ENCODE assay signal across 11 mouse cellular contexts in the genomic region with DNA sequence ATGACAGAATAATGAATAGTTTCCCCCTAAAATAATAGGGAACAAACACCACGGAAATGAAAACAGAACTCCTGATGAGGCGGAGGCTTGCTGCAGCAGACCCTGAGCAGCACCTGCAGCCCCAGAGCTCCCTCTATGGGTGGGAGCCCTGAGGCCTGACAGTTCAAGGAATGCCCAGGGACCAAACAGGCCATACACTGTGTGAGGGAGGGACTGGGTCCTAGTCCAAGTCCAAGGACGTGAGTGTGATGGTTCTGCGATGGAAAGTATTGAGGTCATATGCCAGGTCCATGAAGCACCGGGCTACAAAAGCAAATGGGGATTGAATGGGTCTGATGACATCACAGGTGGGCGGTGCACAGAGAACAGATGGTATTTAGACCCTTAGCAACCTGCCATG. TPM values are rescaled to one million over a fixed set of nuclear protein-coding genes. Genes with fewer than 3 reads are reported as not detected.
DNase-seq lines count a peak whose midpoint lies in the region; ATAC-seq and TF ChIP-seq lines count a peak whose summit lies in the region.
"Had no signal": no experiment of that assay in that cellular context is flagged by ENCODE, and none has a peak within 500 bp of the region (broad histone marks: within the 10 kb centered on the region; RNA-seq: fewer than 3 reads in every experiment).

No protein-coding gene starts in this region.

- no peaks in the 10 kb centered on the region for H3K9me3 ChIP-seq in kidney, embryonic 14.5 days (ENCODE audit: control insufficient read depth, low read length)
- no peaks in the 10 kb centered on the region for H3K9me3 ChIP-seq in midbrain, embryonic 14.5 days (ENCODE audit: control insufficient read depth, low read length)
- H3K9me3 ChIP-seq in midbrain, embryonic 13.5 days = no peaks in the 10 kb centered on the region
- H3K9me3 ChIP-seq: limb, embryonic 12.5 days had no signal

- H3ac ChIP-seq in myocyte (ENCODE audit: control insufficient read depth, insufficient read length) = no peak overlapping the region

- H3K27ac ChIP-seq in kidney, adult 2 months (ENCODE audit: insufficient read depth, low read depth, low read length) = no peak overlapping the region
- no peak overlapping the region for H3K27ac ChIP-seq in kidney, embryonic 14.5 days (ENCODE audit: low read depth, low read length)
- no peak overlapping the region for H3K27ac ChIP-seq in midbrain, embryonic 14.5 days (replicated peaks; ENCODE audit: low read depth, low read length)
- H3K27ac ChIP-seq in midbrain, embryonic 13.5 days = no peak overlapping the region
- H3K27ac ChIP-seq: limb, embryonic 12.5 days had no signal

- no peak overlapping the region for H3K4me3 ChIP-seq in kidney, adult 2 months (ENCODE audit: insufficient read depth, low read depth, low read length)
- no peak overlapping the region for H3K4me3 ChIP-seq in kidney, embryonic 14.5 days (ENCODE audit: low read length)
- no peak overlapping the region for H3K4me3 ChIP-seq in midbrain, embryonic 14.5 days (replicated peaks; ENCODE audit: low read depth, low read length)
- H3K4me3 ChIP-seq in midbrain, embryonic 13.5 days (replicated peaks) = no peak overlapping the region
- H3K4me3 ChIP-seq in myocyte = no peak overlapping the region
- H3K4me3 ChIP-seq: limb, embryonic 12.5 days had no signal

- no peak overlapping the region for H3K4me2 ChIP-seq in kidney, embryonic 14.5 days (replicated peaks; ENCODE audit: low read depth, low read length)
- H3K4me2 ChIP-seq in midbrain, embryonic 14.5 days (ENCODE audit: low read length) = no peak overlapping the region
- H3K4me2 ChIP-seq in midbrain, embryonic 13.5 days (replicated peaks) = no peak overlapping the region
- H3K4me2 ChIP-seq in myocyte (ENCODE audit: low read depth) = peak overlapping the region; percentile 49
- H3K4me2 ChIP-seq: limb, embryonic 12.5 days had no signal

- 54% methylated on average over 6 of the region's 6 CpGs for WGBS in kidney, adult 2 months
- WGBS in kidney, embryonic 14.5 days = 63% methylated on average over 6 of the region's 6 CpGs
- 62% methylated on average over 6 of the region's 6 CpGs for WGBS in midbrain, embryonic 14.5 days
- 66% methylated on average over 6 of the region's 6 CpGs for WGBS in midbrain, embryonic 13.5 days

- H3K27me3 ChIP-seq in kidney, adult 2 months (replicated peaks; ENCODE audit: control insufficient read depth, insufficient read depth, low read length) = no peaks in the 10 kb centered on the region
- no peaks in the 10 kb centered on the region for H3K27me3 ChIP-seq in kidney, embryonic 14.5 days (ENCODE audit: control insufficient read depth, insufficient read depth, low read length)
- no peaks in the 10 kb centered on the region for H3K27me3 ChIP-seq in midbrain, embryonic 14.5 days (ENCODE audit: control insufficient read depth, insufficient read depth, low read length)
- peaks cover 3% of the 10 kb centered on the region; the same call in 1 of the 2 replicates for H3K27me3 ChIP-seq in midbrain, embryonic 13.5 days
- no peaks in the 10 kb centered on the region for H3K27me3 ChIP-seq in myocyte (ENCODE audit: control insufficient read depth, insufficient read depth, insufficient read length)

- no peaks in the 10 kb centered on the region for H3K79me2 ChIP-seq in myocyte (ENCODE audit: control insufficient read depth, insufficient read depth)

- no peak overlapping the region for H3K9ac ChIP-seq in kidney, embryonic 14.5 days (ENCODE audit: low read depth, low read length)
- no peak overlapping the region for H3K9ac ChIP-seq in midbrain, embryonic 14.5 days (replicated peaks; ENCODE audit: low read length)
- no peak overlapping the region for H3K9ac ChIP-seq in midbrain, embryonic 13.5 days (replicated peaks)
- H3K9ac ChIP-seq: limb, embryonic 12.5 days had no signal

- no peak for TF ChIP-seq POLR2A in kidney, adult 2 months (IDR thresholded peaks at IDR 0.05; ENCODE audit: low read depth, low read length)
- TF ChIP-seq POLR2A in brain, embryonic 14.5 days (IDR thresholded peaks at IDR 0.05; ENCODE audit: borderline replicate concordance, extremely low read depth, insufficient read depth, insufficient read length, poor library complexity, severe bottlenecking) = no peak
- TF ChIP-seq POLR2A in myocyte (IDR thresholded peaks at IDR 0.05; ENCODE audit: insufficient read length, low read depth) = no peak

- H3K4me1 ChIP-seq in kidney, adult 2 months (ENCODE audit: control insufficient read depth, insufficient read depth, low read length) = no peaks in the 10 kb centered on the region
- H3K4me1 ChIP-seq in kidney, embryonic 14.5 days (ENCODE audit: control insufficient read depth, insufficient read depth, low read length) = no peaks in the 10 kb centered on the region
- no peaks in the 10 kb centered on the region for H3K4me1 ChIP-seq in midbrain, embryonic 14.5 days (ENCODE audit: control insufficient read depth, insufficient read depth, low read length)
- no peaks in the 10 kb centered on the region for H3K4me1 ChIP-seq in midbrain, embryonic 13.5 days (replicated peaks)
- H3K4me1 ChIP-seq: limb, embryonic 12.5 days had no signal

- no peak for ATAC-seq in kidney, embryonic 14.5 days (ENCODE audit: low FRiP score, low TSS enrichment)
- peak; percentile 11; the same call in 1 of the 2 replicates for ATAC-seq in midbrain, embryonic 14.5 days (ENCODE audit: low FRiP score, low TSS enrichment)
- ATAC-seq in midbrain, embryonic 13.5 days = no peak
- no peak for ATAC-seq in erythroid progenitor cell, adult 5-6 weeks (replicated peaks; ENCODE audit: low FRiP score, poor library complexity, severe bottlenecking)

- H3K36me3 ChIP-seq in kidney, adult 2 months (ENCODE audit: control insufficient read depth, insufficient read depth, low read length) = no peaks in the 10 kb centered on the region
- no peaks in the 10 kb centered on the region for H3K36me3 ChIP-seq in kidney, embryonic 14.5 days (ENCODE audit: control insufficient read depth, insufficient read depth, low read length)
- no peaks in the 10 kb centered on the region for H3K36me3 ChIP-seq in midbrain, embryonic 14.5 days (ENCODE audit: control insufficient read depth, insufficient read depth, low read length)
- H3K36me3 ChIP-seq in midbrain, embryonic 13.5 days = no peaks in the 10 kb centered on the region
- H3K36me3 ChIP-seq in myocyte (ENCODE audit: control insufficient read depth, insufficient read depth) = no peaks in the 10 kb centered on the region
- H3K36me3 ChIP-seq: limb, embryonic 12.5 days had no signal

- DNase-seq in kidney, adult 2 months = no peak
- DNase-seq in midbrain, embryonic 14.5 days = no peak
- no peak for DNase-seq in brain, embryonic 14.5 days (ENCODE audit: low read depth)
- DNase-seq: gastrocnemius, postnatal 36 days; right cerebral cortex, postnatal 25 days; thymus, postnatal 25 days had no signal

- TF ChIP-seq CTCF in kidney, adult 2 months (conservative IDR thresholded peaks at IDR 0.05; ENCODE audit: insufficient read depth, insufficient read length, low read depth, low read length) = peak; percentile 47
- TF ChIP-seq CTCF in brain, embryonic 14.5 days (IDR thresholded peaks at IDR 0.05; ENCODE audit: borderline replicate concordance, extremely low read depth, insufficient read depth, insufficient read length) = peak; percentile 29; the same call in 1 of the 2 replicates

TF ChIP-seq in myocyte, 11 proteins besides CTCF, POLR2A, EP300 and RAD21:
- TF ChIP-seq SRF (IDR thresholded peaks at IDR 0.05; ENCODE audit: control insufficient read depth, insufficient read length, low read depth) = no peak
TF ChIP-seq in myocyte: peak in this region for 0.

RNA-seq across cellular contexts. Expression of a gene that starts 33.7 kb away (rescaled TPM):
- polyA plus RNA-seq in kidney, adult 2 months (2012; rRNA removed) = 30.4 and 35.5 TPM in 2 replicates
- polyA plus RNA-seq in kidney, embryonic 14.5 days (2014; fragmentation: Nextera tagmentation; extraction: Ambion mirVana) = 17.6 and 29.7 TPM in 2 replicates
- 47.3 and 63.4 TPM in 2 replicates for polyA plus RNA-seq in midbrain, embryonic 14.5 days (2014; fragmentation: Nextera tagmentation; extraction: Ambion mirVana)
- polyA plus RNA-seq in midbrain, embryonic 13.5 days (2015; fragmentation: Nextera tagmentation; extraction: Ambion mirVana) = 53.9 and 62.7 TPM in 2 replicates
- polyA plus RNA-seq in brain, embryonic 14.5 days (2012; rRNA removed) = 19.2 and 51.7 TPM in 2 replicates
- polyA plus RNA-seq in myocyte (2012; fragmentation: generic; extraction: Trizol) = 19.5 TPM
- 9.7 and 13.0 TPM in 2 replicates for total RNA-seq in erythroid progenitor cell, adult 5-6 weeks (2015; ENCODE audit: low replicate concordance)
- total RNA-seq in erythroid progenitor cell, adult 5-6 weeks (2017; ENCODE audit: low replicate concordance) = 4.9 and 9.9 TPM in 2 replicates
